Mouse (Mus musculus): ENCODE measurements around the gene 9230112D13Rik. TPM values are rescaled to one million over a fixed set of nuclear protein-coding genes. Genes with fewer than 3 reads are reported as not detected.

Gene 9230112D13Rik
- total RNA-seq, 2 experiments from 2014 or later: not detected

GRCm38 (mm10) chr14:34501804-34502474 is 20.7 kb downstream of the 9230112D13Rik start:
- DNase-seq (ENCODE audit: low spot score in 2 of 2): peak; percentile 49 to 60

- DNase-seq (ENCODE audit: low spot score in 2 of 2): no peak
These were observed 21.2 kb downstream of the 9230112D13Rik start for GRCm38 (mm10) chr14:34501447-34501803.

GRCm38 (mm10) chr14:34500309-34500708 is 22.3 kb downstream of the 9230112D13Rik start:
- DNase-seq (ENCODE audit: low spot score in 2 of 2): no peak

GRCm38 (mm10) chr14:34499664-34500063 is 22.9 kb downstream of the 9230112D13Rik start:
- no peak for DNase-seq (ENCODE audit: low spot score in 2 of 2)

- DNase-seq (ENCODE audit: low spot score in 2 of 2): no peak
These were observed 25.3 kb downstream of the 9230112D13Rik start for GRCm38 (mm10) chr14:34497346-34497745.

- no peak for DNase-seq (ENCODE audit: low spot score in 2 of 2)
These were observed 28.9 kb downstream of the 9230112D13Rik start for GRCm38 (mm10) chr14:34493682-34494081.

GRCm38 (mm10) chr14:34492688-34493087 is 29.9 kb downstream of the 9230112D13Rik start:
- DNase-seq (ENCODE audit: low spot score in 2 of 2): no peak

GRCm38 (mm10) chr14:34490965-34491364 is 31.6 kb downstream of the 9230112D13Rik start:
- DNase-seq (ENCODE audit: low spot score in 2 of 2): no peak

GRCm38 (mm10) chr14:34489928-34490327 is 32.7 kb downstream of the 9230112D13Rik start:
- no peak for DNase-seq (ENCODE audit: low spot score in 2 of 2)

- DNase-seq (ENCODE audit: low spot score in 2 of 2): no peak
These were observed 36.4 kb downstream of the 9230112D13Rik start for GRCm38 (mm10) chr14:34486169-34486568.

GRCm38 (mm10) chr14:34483469-34484341 is 38.9 kb downstream of the 9230112D13Rik start:
- no peak for DNase-seq (ENCODE audit: low spot score in 2 of 2)

GRCm38 (mm10) chr14:34471591-34471990 is 51.0 kb downstream of the 9230112D13Rik start:
- DNase-seq (ENCODE audit: low spot score in 2 of 2): no peak

- DNase-seq (ENCODE audit: low spot score in 2 of 2): no peak
These were observed 56.3 kb downstream of the 9230112D13Rik start for GRCm38 (mm10) chr14:34466291-34466690.

Other genes with a start within 250 kb of the 9230112D13Rik start
- gene Shld2, start 212.3 kb downstream of the 9230112D13Rik start, total RNA-seq (2021): 10 to 100 TPM in 1 of 2 experiments, 1 to 10 TPM in 1; 9.7 to 13.5 TPM
- gene Glud1, start 212.1 kb downstream of the 9230112D13Rik start, total RNA-seq (2021): 100 to 1,000 TPM; 408 to 469 TPM
- gene Fam25c, start 167.4 kb downstream of the 9230112D13Rik start, total RNA-seq (2021): not detected
- 1 to 10 TPM; 1.6 to 1.8 TPM for gene Sncg, start 148.0 kb downstream of the 9230112D13Rik start, total RNA-seq (2021)
- gene Mmrn2, start 147.3 kb downstream of the 9230112D13Rik start, total RNA-seq (2021): 1 to 10 TPM; 4.0 to 4.5 TPM
- 10 to 100 TPM; 41.9 to 46.1 TPM for gene Bmpr1a, start 19.5 kb downstream of the 9230112D13Rik start, total RNA-seq (2021)
- gene Ldb3, start 65.9 kb upstream of the 9230112D13Rik start, total RNA-seq (2021): 1 to 10 TPM; 1.9 to 2.0 TPM
- not detected for gene Opn4, start 77.3 kb upstream of the 9230112D13Rik start, total RNA-seq (2021)
- 10 to 100 TPM; 42.2 to 43.5 TPM for gene Wapl, start 151.1 kb upstream of the 9230112D13Rik start, total RNA-seq (2021)